Mouse (Mus musculus) lung, postnatal 0 days (tissue): Measurements from ENCODE around the gene Dgka.

ENCODE experiments used
- CTCF ChIP-seq: IDR thresholded peaks from 2 replicates; pipeline ENCODE4 v1.5.1; 2016; ENCODE audit warnings: antibody characterized with exemption, mild to moderate bottlenecking
- EP300 ChIP-seq: IDR thresholded peaks from 2 replicates; pipeline ENCODE4 v1.6.1; 2016; ENCODE audit warnings: antibody characterized with exemption, mild to moderate bottlenecking, control low read depth

GRCm38 (mm10) chr10:128744680-128745601 is at the start of gene Dgka:
- TF ChIP-seq CTCF (peak; percentile 45), EP300 (no peak)
